Mouse (Mus musculus): Measurements from ENCODE around the gene Pdzrn4.
"Not testable (repeated sequence)": the region's sequence is repeated elsewhere in the genome, so short reads cannot be mapped to it uniquely, and the experiment has no call there.

Gene Pdzrn4

GRCm38 (mm10) chr15:92396770-92397608, at the start of gene Pdzrn4:
Gene Pdzrn4, plus strand, starts transcription at chr15:92396881.
- no peak for DNase-seq (ENCODE audit: low spot score)

GRCm38 (mm10) chr15:92347426-92347825, 49.3 kb upstream of the Pdzrn4 start:
- DNase-seq (ENCODE audit: low spot score) = no peak

GRCm38 (mm10) chr15:92347902-92348301, 48.8 kb upstream of the Pdzrn4 start:
- DNase-seq (ENCODE audit: low spot score) = peak; percentile 9

GRCm38 (mm10) chr15:92348453-92348852, 48.2 kb upstream of the Pdzrn4 start:
- DNase-seq (ENCODE audit: low spot score) = not testable (repeated sequence)

- DNase-seq (ENCODE audit: low spot score) = no peak
Observed at GRCm38 (mm10) chr15:92364153-92364552, 32.5 kb upstream of the Pdzrn4 start.

- no peak for DNase-seq (ENCODE audit: low spot score)
Observed at GRCm38 (mm10) chr15:92364592-92364991, 32.1 kb upstream of the Pdzrn4 start.

- DNase-seq (ENCODE audit: low spot score) = no peak
Observed at GRCm38 (mm10) chr15:92394811-92395210, 1.9 kb upstream of the Pdzrn4 start.

- no peak for DNase-seq (ENCODE audit: low spot score)
Observed at GRCm38 (mm10) chr15:92398747-92399146, 2.1 kb downstream of the Pdzrn4 start.

- no peak for DNase-seq (ENCODE audit: low spot score)
Observed at GRCm38 (mm10) chr15:92399278-92399677, 2.6 kb downstream of the Pdzrn4 start.

- no peak for DNase-seq (ENCODE audit: low spot score)
Observed at GRCm38 (mm10) chr15:92401554-92401953, 4.9 kb downstream of the Pdzrn4 start.

GRCm38 (mm10) chr15:92415323-92415722, 18.6 kb downstream of the Pdzrn4 start:
- DNase-seq (ENCODE audit: low spot score) = no peak

- DNase-seq (ENCODE audit: low spot score) = no peak
Observed at GRCm38 (mm10) chr15:92416141-92416540, 19.5 kb downstream of the Pdzrn4 start.

- no peak for DNase-seq (ENCODE audit: low spot score)
Observed at GRCm38 (mm10) chr15:92416658-92417057, 20.0 kb downstream of the Pdzrn4 start.

GRCm38 (mm10) chr15:92417120-92417519, 20.4 kb downstream of the Pdzrn4 start:
- DNase-seq (ENCODE audit: low spot score) = no peak

GRCm38 (mm10) chr15:92434605-92435004, 37.9 kb downstream of the Pdzrn4 start:
- no peak for DNase-seq (ENCODE audit: low spot score)

- no peak for DNase-seq (ENCODE audit: low spot score)
Observed at GRCm38 (mm10) chr15:92435306-92435705, 38.6 kb downstream of the Pdzrn4 start.

GRCm38 (mm10) chr15:92441630-92442180, 45.0 kb downstream of the Pdzrn4 start:
- no peak for DNase-seq (ENCODE audit: low spot score)

GRCm38 (mm10) chr15:92447708-92448147, 51.0 kb downstream of the Pdzrn4 start:
- DNase-seq (ENCODE audit: low spot score) = no peak

GRCm38 (mm10) chr15:92449112-92449511, 52.4 kb downstream of the Pdzrn4 start:
- DNase-seq (ENCODE audit: low spot score) = no peak

GRCm38 (mm10) chr15:92452620-92453019, 55.9 kb downstream of the Pdzrn4 start:
- DNase-seq (ENCODE audit: low spot score) = no peak

GRCm38 (mm10) chr15:92482198-92482597, 85.5 kb downstream of the Pdzrn4 start:
- DNase-seq (ENCODE audit: low spot score) = peak; percentile 17

- no peak for DNase-seq (ENCODE audit: low spot score)
Observed at GRCm38 (mm10) chr15:92491376-92491775, 94.7 kb downstream of the Pdzrn4 start.

GRCm38 (mm10) chr15:92495465-92496174, 98.9 kb downstream of the Pdzrn4 start:
- no peak for DNase-seq (ENCODE audit: low spot score)

Data from layer of hippocampus, adult 9-10 months (tissue).